Mouse (Mus musculus) lung, embryonic 14.5 days (tissue): ENCODE results near the gene Dusp11. TPM values are rescaled to one million over a fixed set of nuclear protein-coding genes. Genes with fewer than 3 reads are reported as not detected.
"Not testable (repeated sequence)": the region's sequence is repeated elsewhere in the genome, so short reads cannot be mapped to it uniquely, and the experiment has no call there.

Experiments used
- ATAC-seq: fragments of 200-750 bp; cut with Nextera tagmentation; 2 replicates; pipeline ENCODE4 v1.8.0; 2017; ENCODE audit warnings: mild to moderate bottlenecking, moderate TSS enrichment, moderate library complexity; ENCODE audit not compliant: insufficient read depth
- DNase-seq: peaks from one replicate; pipeline ENCODE4 v3.0.0-alpha.2; 2015
- H3K27ac ChIP-seq: fragments of 300-500 bp; sonication (generic); 2 replicates; pipeline ENCODE4 v1.5.1; 2014; ENCODE audit warnings: low read depth, mild to moderate bottlenecking, moderate library complexity
- H3K27me3 ChIP-seq: fragments of 300-500 bp; sonication (generic); 2 replicates; pipeline ENCODE4 v1.6.1; 2014; ENCODE audit warnings: low read length, control low read depth; ENCODE audit not compliant: insufficient read depth
- H3K36me3 ChIP-seq: fragments of 300-500 bp; sonication (generic); 2 replicates; pipeline ENCODE4 v1.6.1; 2014; ENCODE audit warnings: control low read depth; ENCODE audit not compliant: insufficient read depth
- H3K4me1 ChIP-seq: fragments of 300-500 bp; sonication (generic); 2 replicates; pipeline ENCODE4 v1.6.1; 2014; ENCODE audit warnings: antibody characterized with exemption, control low read depth; ENCODE audit not compliant: insufficient read depth
- H3K4me2 ChIP-seq: fragments of 300-500 bp; sonication (generic); 2 replicates; pipeline ENCODE4 v1.6.1; 2014; ENCODE audit warnings: mild to moderate bottlenecking
- H3K4me3 ChIP-seq: fragments of 300-500 bp; sonication (generic); 2 replicates; pipeline ENCODE4 v1.5.1; 2014; ENCODE audit warnings: low read depth, low read length
- H3K9ac ChIP-seq: fragments of 300-500 bp; sonication (generic); 2 replicates; pipeline ENCODE4 v1.6.1; 2014
- H3K9me3 ChIP-seq: fragments of 300-500 bp; sonication (generic); 2 replicates; pipeline ENCODE4 v1.6.1; 2016; ENCODE audit warnings: low read depth, low read length, control low read depth
- CTCF ChIP-seq: IDR thresholded peaks from 2 replicates; pipeline ENCODE4 v1.5.1; 2016; ENCODE audit warnings: antibody characterized with exemption, low read depth
- WGBS: fragments of 180-500 bp; shearing (Covaris S2); extraction: QIAGEN DNeasy Blood & Tissue Kit; methylation state at CpG from one replicate; pipeline ENCODE4 v1.1.7; 2014; 5-methylcytosine and 5-hydroxymethylcytosine counted together
- polyA plus RNA-seq: library from polyadenylated mRNA; unstranded; fragments of >200 nt; fragmentation: Nextera tagmentation; extraction: Ambion mirVana; gene quantifications from 2 replicates; pipeline ENCODE4 v1.2.1, GENCODE M21; 2014

Gene Dusp11
- polyA plus RNA-seq, 1 experiment from 2014 or later: 50.0 TPM

- H3K9ac ChIP-seq: no peak overlapping the region
- H3K4me2 ChIP-seq: no peak overlapping the region
- no peaks in the 10 kb centered on the region for H3K27me3 ChIP-seq
- no peaks in the 10 kb centered on the region for H3K4me1 ChIP-seq
- ATAC-seq: no peak
- 71% methylated on average over 8 of the region's 8 CpGs for WGBS
- TF ChIP-seq CTCF: no peak
- DNase-seq: no peak
- no peak overlapping the region for H3K4me3 ChIP-seq
- H3K27ac ChIP-seq: no peak overlapping the region
- H3K36me3 ChIP-seq: no peaks in the 10 kb centered on the region
- no peaks in the 10 kb centered on the region for H3K9me3 ChIP-seq
Measured at GRCm38 (mm10) chr6:85984351-85984750, 22.9 kb upstream of the Dusp11 start.

GRCm38 (mm10) chr6:85978736-85979135 lies 17.3 kb upstream of the Dusp11 start:
- H3K9ac ChIP-seq, DNase-seq, H3K27me3 ChIP-seq, H3K36me3 ChIP-seq, H3K27ac ChIP-seq, ATAC-seq, H3K4me1 ChIP-seq, H3K4me2 ChIP-seq, H3K4me3 ChIP-seq, H3K9me3 ChIP-seq: not testable (repeated sequence)
- 68% methylated on average over 4 of the region's 4 CpGs for WGBS

GRCm38 (mm10) chr6:85976242-85976641 lies 14.8 kb upstream of the Dusp11 start:
- Histone ChIP-seq H3K27me3 (no peaks in the 10 kb centered on the region), H3K27ac (no peak overlapping the region)

GRCm38 (mm10) chr6:85975761-85976160 lies 14.3 kb upstream of the Dusp11 start:
- 78% methylated on average over 1 of the region's 1 CpGs for WGBS
- no peaks in the 10 kb centered on the region for H3K27me3 ChIP-seq
- TF ChIP-seq CTCF: no peak
- H3K27ac ChIP-seq: no peak overlapping the region
- H3K4me3 ChIP-seq: no peak overlapping the region
- H3K36me3 ChIP-seq: no peaks in the 10 kb centered on the region
- ATAC-seq: no peak
- DNase-seq: no peak
- H3K9me3 ChIP-seq: no peaks in the 10 kb centered on the region
- no peak overlapping the region for H3K9ac ChIP-seq
- H3K4me2 ChIP-seq: no peak overlapping the region
- H3K4me1 ChIP-seq: no peaks in the 10 kb centered on the region

More at GRCm38 (mm10) chr6:85976242-85976641, 14.8 kb upstream of the Dusp11 start:
- ATAC-seq: no peak
- H3K4me1 ChIP-seq: no peaks in the 10 kb centered on the region
- no peak overlapping the region for H3K4me3 ChIP-seq
- H3K9me3 ChIP-seq: no peaks in the 10 kb centered on the region
- H3K9ac ChIP-seq: no peak overlapping the region
- 80% methylated on average over 5 of the region's 5 CpGs for WGBS
- no peak for TF ChIP-seq CTCF
- no peak overlapping the region for H3K4me2 ChIP-seq
- no peaks in the 10 kb centered on the region for H3K36me3 ChIP-seq
- no peak for DNase-seq

GRCm38 (mm10) chr6:85974941-85975617 lies 13.6 kb upstream of the Dusp11 start:
- 42% methylated on average over 10 of the region's 10 CpGs for WGBS
- H3K36me3 ChIP-seq: no peaks in the 10 kb centered on the region
- TF ChIP-seq CTCF: no peak
- H3K9ac ChIP-seq: no peak overlapping the region
- H3K4me2 ChIP-seq: no peak overlapping the region
- H3K9me3 ChIP-seq: no peaks in the 10 kb centered on the region
- H3K4me1 ChIP-seq: no peaks in the 10 kb centered on the region
- ATAC-seq (no peak), DNase-seq (no peak)
- H3K27ac ChIP-seq: no peak overlapping the region
- no peaks in the 10 kb centered on the region for H3K27me3 ChIP-seq
- H3K4me3 ChIP-seq: no peak overlapping the region

GRCm38 (mm10) chr6:85973336-85973735 lies 11.9 kb upstream of the Dusp11 start:
- WGBS: 68% methylated on average over 3 of the region's 3 CpGs
- Histone ChIP-seq H3K4me3 (no peak overlapping the region), H3K4me1 (no peaks in the 10 kb centered on the region), H3K4me2 (no peak overlapping the region), H3K9me3 (no peaks in the 10 kb centered on the region), H3K36me3 (no peaks in the 10 kb centered on the region), H3K27me3 (no peaks in the 10 kb centered on the region), H3K9ac (no peak overlapping the region), H3K27ac (no peak overlapping the region)
- no peak for TF ChIP-seq CTCF
- DNase-seq (no peak), ATAC-seq (no peak)

- ATAC-seq: no peak
- no peaks in the 10 kb centered on the region for H3K27me3 ChIP-seq
- H3K4me1 ChIP-seq: no peaks in the 10 kb centered on the region
- no peak overlapping the region for H3K4me3 ChIP-seq
- WGBS: 66% methylated on average over 3 of the region's 3 CpGs
- TF ChIP-seq CTCF: no peak
- no peak for DNase-seq
- no peak overlapping the region for H3K27ac ChIP-seq
- H3K4me2 ChIP-seq: no peak overlapping the region
- no peaks in the 10 kb centered on the region for H3K9me3 ChIP-seq
- no peaks in the 10 kb centered on the region for H3K36me3 ChIP-seq
- no peak overlapping the region for H3K9ac ChIP-seq
Measured at GRCm38 (mm10) chr6:85972699-85973098, 11.2 kb upstream of the Dusp11 start.
